Mouse (Mus musculus) forebrain, embryonic 11.5 days (tissue): Measurements from ENCODE around the gene Mfn2. TPM values are rescaled to one million over a fixed set of nuclear protein-coding genes. Genes with fewer than 3 reads are reported as not detected.
A peak's percentile ranks its signal among the peaks of the same experiment; 100 is the strongest.
"Not testable (repeated sequence)": the region's sequence is repeated elsewhere in the genome, so short reads cannot be mapped to it uniquely, and the experiment has no call there.

Experiments
- ATAC-seq: fragments of 200-750 bp; cut with Nextera tagmentation; replicated peaks from 2 replicates; pipeline ENCODE4 v1.8.0; 2017; ENCODE audit warnings: moderate TSS enrichment; ENCODE audit not compliant: low FRiP score
- DNase-seq: peaks from one replicate; pipeline ENCODE4 v3.0.0-alpha.2; 2017; ENCODE audit warnings: low spot score
- H3K27ac ChIP-seq: fragments of 300-500 bp; sonication (generic); 2 replicates; pipeline ENCODE4 v1.5.1; 2014; ENCODE audit warnings: low read depth, low read length
- H3K27me3 ChIP-seq: fragments of 300-500 bp; sonication (generic); 2 replicates; pipeline ENCODE4 v1.6.1; 2014; ENCODE audit warnings: mild to moderate bottlenecking, low read length, mixed read lengths; ENCODE audit not compliant: control insufficient read depth, insufficient read depth
- H3K36me3 ChIP-seq: fragments of 300-500 bp; sonication (generic); 2 replicates; pipeline ENCODE4 v1.6.1; 2014; ENCODE audit warnings: mild to moderate bottlenecking, low read length, moderate library complexity, mixed read lengths; ENCODE audit not compliant: control insufficient read depth, insufficient read depth
- H3K4me1 ChIP-seq: fragments of 300-500 bp; sonication (generic); replicated peaks from 2 replicates; pipeline ENCODE4 v1.6.1; 2014; ENCODE audit warnings: low read length, mixed read lengths; ENCODE audit not compliant: control insufficient read depth, insufficient read depth
- H3K4me2 ChIP-seq: fragments of 300-500 bp; sonication (generic); 2 replicates; pipeline ENCODE4 v1.6.1; 2014; ENCODE audit warnings: low read depth, mild to moderate bottlenecking, low read length, moderate library complexity, mixed read lengths; ENCODE audit not compliant: severe bottlenecking
- H3K4me3 ChIP-seq: fragments of 300-500 bp; sonication (generic); 2 replicates; pipeline ENCODE4 v1.5.1; 2014; ENCODE audit warnings: low read depth, low read length
- H3K9ac ChIP-seq: fragments of 300-500 bp; sonication (generic); 2 replicates; pipeline ENCODE4 v1.6.1; 2014; ENCODE audit warnings: low read length
- H3K9me3 ChIP-seq: fragments of 300-500 bp; sonication (generic); 2 replicates; pipeline ENCODE4 v1.6.1; 2016; ENCODE audit warnings: low read length, mixed read lengths; ENCODE audit not compliant: control insufficient read depth
- WGBS: fragments of 180-500 bp; shearing (Covaris S2); extraction: QIAGEN DNeasy Blood & Tissue Kit; methylation state at CpG from one replicate; pipeline ENCODE4 v1.1.7; 2014; 5-methylcytosine and 5-hydroxymethylcytosine counted together
- polyA plus RNA-seq: library from polyadenylated mRNA; unstranded; fragments of >200 nt; fragmentation: Nextera tagmentation; extraction: Ambion mirVana; gene quantifications from 2 replicates; pipeline ENCODE4 v1.2.1, GENCODE M21; 2014

The Mfn2 gene
- polyA plus RNA-seq, 1 experiment from 2014 or later, result 49.0 TPM

- Histone ChIP-seq H3K4me2 (no peak overlapping the region), H3K36me3 (no peaks in the 10 kb centered on the region; the same call in 1 of the 2 replicates), H3K27me3 (no peaks in the 10 kb centered on the region), H3K9me3 (no peaks in the 10 kb centered on the region), H3K27ac (no peak overlapping the region), H3K4me1 (0 out of 2 replicates have a peak, but pooled peaks cover 2% of the 10 kb centered on the region), H3K4me3 (no peak overlapping the region), H3K9ac (no peak overlapping the region)
- DNase-seq, result no peak
- 81% methylated on average over 2 of the region's 2 CpGs for WGBS
- no peak for ATAC-seq
Observed at GRCm38 (mm10) chr4:147850776-147851175, 53.7 kb downstream of the Mfn2 start.

GRCm38 (mm10) chr4:147848584-147848991 lies 55.9 kb downstream of the Mfn2 start:
- Histone ChIP-seq H3K9me3 (no peaks in the 10 kb centered on the region; the same call in 1 of the 2 replicates), H3K4me3 (peak overlapping the region; percentile 75), H3K27ac (no peak overlapping the region), H3K27me3 (no peaks in the 10 kb centered on the region), H3K9ac (peak overlapping the region; percentile 64), H3K4me2 (peak overlapping the region; percentile 61), H3K4me1 (0 out of 2 replicates have a peak, but pooled peaks cover 2% of the 10 kb centered on the region), H3K36me3 (no peaks in the 10 kb centered on the region; the same call in 1 of the 2 replicates)
- no peak for DNase-seq
- WGBS, result 10% methylated on average over 4 of the region's 4 CpGs
- ATAC-seq, result peak; percentile 78

- WGBS, result 3% methylated on average over 23 of the region's 23 CpGs
- DNase-seq (peak; percentile 66), ATAC-seq (peak; percentile 90)
- H3K4me1 ChIP-seq, result 0 out of 2 replicates have a peak, but pooled peaks cover 2% of the 10 kb centered on the region
- no peak within 1 kb of the TSS for H3K27ac ChIP-seq
- no peaks in the 10 kb centered on the region; the same call in 1 of the 2 replicates for H3K9me3 ChIP-seq
- no peaks in the 10 kb centered on the region for H3K27me3 ChIP-seq
- H3K4me2 ChIP-seq, result peak within 1 kb of the TSS; percentile 61
- H3K36me3 ChIP-seq, result no peaks in the 10 kb centered on the region; the same call in 1 of the 2 replicates
- peak within 1 kb of the TSS; percentile 75 for H3K4me3 ChIP-seq
- peak within 1 kb of the TSS; percentile 64 for H3K9ac ChIP-seq
Observed at GRCm38 (mm10) chr4:147847614-147848583, 56.6 kb downstream of the Mfn2 start, which contains the start of gene Zfp933. TSS of gene Zfp933 (minus strand) at chr4:147848366.

GRCm38 (mm10) chr4:147842871-147843270 lies 61.6 kb downstream of the Mfn2 start:
- Histone ChIP-seq H3K27me3 (no peaks in the 10 kb centered on the region), H3K4me3 (no peak overlapping the region), H3K9ac (no peak overlapping the region), H3K27ac (no peak overlapping the region), H3K4me1 (no peaks in the 10 kb centered on the region), H3K4me2 (no peak overlapping the region), H3K36me3 (no peaks in the 10 kb centered on the region; the same call in 1 of the 2 replicates), H3K9me3 (peaks cover 6% of the 10 kb centered on the region; the same call in 1 of the 2 replicates)
- ATAC-seq (no peak), DNase-seq (no peak)
- WGBS, result 91% methylated on average over 3 of the region's 3 CpGs

- not testable (repeated sequence) for DNase-seq, H3K4me1 ChIP-seq
- WGBS, result 99% methylated on average over 8 of the region's 26 CpGs
Observed at GRCm38 (mm10) chr4:147839282-147839681, 65.2 kb downstream of the Mfn2 start.

GRCm38 (mm10) chr4:147824389-147824788 lies 80.1 kb downstream of the Mfn2 start:
- no peak for ATAC-seq
- H3K27me3 ChIP-seq, result no peaks in the 10 kb centered on the region
- DNase-seq, result no peak
- H3K9me3 ChIP-seq, result peaks cover 26% of the 10 kb centered on the region
- no peak overlapping the region for H3K27ac ChIP-seq
- WGBS, result 92% methylated on average over 4 of the region's 4 CpGs
- no peaks in the 10 kb centered on the region for H3K4me1 ChIP-seq
- no peak overlapping the region for H3K4me2 ChIP-seq
- H3K36me3 ChIP-seq, result peaks cover 35% of the 10 kb centered on the region
- no peak overlapping the region for H3K4me3 ChIP-seq
- no peak overlapping the region for H3K9ac ChIP-seq

More at GRCm38 (mm10) chr4:147839282-147839681, 65.2 kb downstream of the Mfn2 start:
- ATAC-seq, H3K9ac ChIP-seq, H3K4me3 ChIP-seq, H3K36me3 ChIP-seq, H3K9me3 ChIP-seq, H3K4me2 ChIP-seq, H3K27ac ChIP-seq, H3K27me3 ChIP-seq: not testable (repeated sequence)

Other genes starting within 250 kb of the Mfn2 start
- not detected in 2 replicates for gene Zfp534, start 202.2 kb downstream of the Mfn2 start, polyA plus RNA-seq
- gene Zfp984, start 94.9 kb downstream of the Mfn2 start, polyA plus RNA-seq, result 7.6 and 9.7 TPM in 2 replicates
- gene Zfp933, start 56.3 kb downstream of the Mfn2 start, polyA plus RNA-seq, result 6.5 and 8.0 TPM in 2 replicates
- gene Miip, start 35.9 kb downstream of the Mfn2 start, polyA plus RNA-seq, result 53.6 and 54.1 TPM in 2 replicates
- 15.4 and 17.1 TPM in 2 replicates for gene Fv1, start 35.7 kb downstream of the Mfn2 start, polyA plus RNA-seq
- gene Plod1, start 32.1 kb upstream of the Mfn2 start, polyA plus RNA-seq, result 21.6 and 26.6 TPM in 2 replicates
- gene 2510039O18Rik, start 36.2 kb upstream of the Mfn2 start, polyA plus RNA-seq, result 16.3 and 16.7 TPM in 2 replicates
- gene Nppb, start 81.1 kb upstream of the Mfn2 start, polyA plus RNA-seq, result not detected in 2 replicates
- 0.29 TPM in 1 of 2 replicates, not detected in the other for gene Nppa, start 96.0 kb upstream of the Mfn2 start, polyA plus RNA-seq
- 14.6 and 15.5 TPM in 2 replicates for gene Clcn6, start 134.1 kb upstream of the Mfn2 start, polyA plus RNA-seq
- gene Mthfr, start 134.4 kb upstream of the Mfn2 start, polyA plus RNA-seq, result 25.5 and 27.6 TPM in 2 replicates
- gene Agtrap, start 183.3 kb upstream of the Mfn2 start, polyA plus RNA-seq, result 15.0 and 15.6 TPM in 2 replicates
- 68.5 and 75.0 TPM in 2 replicates for gene Mad2l2, start 225.7 kb upstream of the Mfn2 start, polyA plus RNA-seq
- 3.8 and 5.0 TPM in 2 replicates for gene Draxin, start 226.0 kb upstream of the Mfn2 start, polyA plus RNA-seq
- gene Fbxo6, start 247.4 kb upstream of the Mfn2 start, polyA plus RNA-seq, result 10.2 and 13.6 TPM in 2 replicates